Mouse (Mus musculus): ENCODE measurements around the gene Bcl6b. TPM values are rescaled to one million over a fixed set of nuclear protein-coding genes. Genes with fewer than 3 reads are reported as not detected.

The Bcl6b gene
- polyA plus RNA-seq (2015; fragmentation: Nextera tagmentation; extraction: Ambion mirVana): 11.1 and 11.3 TPM in 2 replicates

DNA sequence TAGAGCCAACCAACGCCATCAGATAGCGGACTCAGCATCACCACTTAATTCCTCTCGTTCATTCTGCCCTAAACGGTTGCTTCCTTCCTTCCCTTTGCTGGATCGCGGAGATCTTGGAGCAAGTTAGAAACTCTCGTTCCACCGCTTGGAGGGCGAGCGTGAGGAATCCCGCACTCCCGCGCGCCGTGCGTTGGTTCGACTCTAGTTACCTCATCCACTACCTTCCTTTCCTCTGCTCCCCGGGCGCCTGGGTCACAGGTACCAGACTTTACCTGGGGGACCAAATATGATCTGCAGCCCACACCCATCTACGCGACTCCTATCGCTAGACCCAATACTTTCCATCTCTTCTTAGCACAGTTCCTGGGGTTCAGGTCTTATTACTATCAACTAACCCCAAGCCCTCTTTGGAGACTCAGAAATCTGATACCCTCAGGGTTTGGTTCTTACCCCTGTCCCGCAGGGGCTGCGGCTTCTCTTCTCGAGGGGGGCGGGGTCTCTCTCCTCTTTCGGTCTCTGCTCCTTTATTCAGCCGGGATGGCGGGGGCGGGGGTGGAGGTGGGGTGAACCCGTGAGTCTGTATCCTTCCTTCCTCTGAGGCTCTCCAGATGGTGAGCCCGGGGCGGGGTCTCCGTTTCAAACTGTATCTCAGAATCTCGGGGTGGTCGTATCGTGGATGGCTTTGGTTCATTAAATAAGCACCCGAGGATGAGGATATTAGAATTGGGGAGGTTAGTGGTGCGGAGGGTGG is at the start of gene Bcl6b:
Gene Bcl6b (minus strand): TSS at position 539 of the 751 bp plus-strand sequence.
- ATAC-seq (ENCODE audit: insufficient number of reproducible peaks, insufficient read depth, low FRiP score, low TSS enrichment, low read depth): no peak
- Histone ChIP-seq H3K9me3 (no peaks in the 10 kb centered on the region), H3K4me2 (peak within 1 kb of the TSS; percentile 54), H3K9ac (peak within 1 kb of the TSS; percentile 58), H3K36me3 (no peaks in the 10 kb centered on the region), H3K27me3 (peaks cover 66% of the 10 kb centered on the region), H3K27ac (peak within 1 kb of the TSS; percentile 51; the same call in 1 of the 2 replicates), H3K4me1 (peaks cover 49% of the 10 kb centered on the region), H3K4me3 (peak within 1 kb of the TSS; percentile 37)
- WGBS: 3% methylated on average over 39 of the region's 39 CpGs

DNA sequence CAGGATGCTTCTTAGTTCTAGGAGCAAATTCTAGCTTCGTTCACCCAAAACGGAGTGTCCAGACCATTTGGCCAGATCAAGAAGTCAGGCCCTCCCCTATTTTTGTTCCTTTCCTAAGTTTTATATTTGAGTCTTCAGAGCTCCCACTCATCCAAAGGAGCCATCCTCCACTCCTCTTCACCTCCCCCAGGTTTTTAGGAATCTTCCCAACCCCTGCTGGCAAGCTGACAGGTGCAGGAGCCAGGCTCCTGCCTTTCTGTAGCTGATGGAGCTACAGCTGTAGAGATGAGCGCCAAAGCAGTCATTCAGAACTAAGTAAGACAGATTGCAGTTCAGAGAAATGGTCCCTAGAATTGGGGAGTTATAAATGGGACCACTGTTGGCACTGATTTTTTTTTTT is 49.4 kb upstream of the Bcl6b start:
- Histone ChIP-seq H3K27ac (no peak overlapping the region), H3K9me3 (no peaks in the 10 kb centered on the region), H3K27me3 (no peaks in the 10 kb centered on the region; the same call in 1 of the 2 replicates), H3K4me2 (no peak overlapping the region), H3K9ac (no peak overlapping the region), H3K4me3 (no peak overlapping the region), H3K4me1 (no peaks in the 10 kb centered on the region), H3K36me3 (no peaks in the 10 kb centered on the region)
- WGBS: 81% methylated on average over 3 of the region's 3 CpGs
- ATAC-seq (ENCODE audit: insufficient number of reproducible peaks, insufficient read depth, low FRiP score, low TSS enrichment, low read depth): no peak

DNA sequence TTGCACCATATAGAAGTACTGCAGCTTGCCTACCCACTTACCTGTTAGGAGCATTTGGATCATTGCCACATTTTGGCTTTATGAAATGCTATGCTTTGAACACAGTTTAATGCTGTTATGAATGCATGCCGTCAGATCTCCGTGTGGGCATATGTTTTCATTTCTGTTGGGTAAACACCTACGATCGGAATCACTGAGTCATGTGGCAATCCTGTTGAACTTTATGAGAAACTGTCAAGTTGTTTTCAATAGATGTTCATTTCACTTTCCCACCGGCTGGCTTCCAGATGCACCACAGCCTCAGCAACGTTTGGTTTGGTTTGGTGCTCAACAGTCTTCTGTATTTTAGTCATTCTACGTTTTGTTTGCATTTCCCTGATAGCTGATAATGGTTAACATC is 42.0 kb upstream of the Bcl6b start:
- H3K4me1 ChIP-seq: no peaks in the 10 kb centered on the region
- WGBS: 64% methylated on average over 7 of the region's 7 CpGs

DNA sequence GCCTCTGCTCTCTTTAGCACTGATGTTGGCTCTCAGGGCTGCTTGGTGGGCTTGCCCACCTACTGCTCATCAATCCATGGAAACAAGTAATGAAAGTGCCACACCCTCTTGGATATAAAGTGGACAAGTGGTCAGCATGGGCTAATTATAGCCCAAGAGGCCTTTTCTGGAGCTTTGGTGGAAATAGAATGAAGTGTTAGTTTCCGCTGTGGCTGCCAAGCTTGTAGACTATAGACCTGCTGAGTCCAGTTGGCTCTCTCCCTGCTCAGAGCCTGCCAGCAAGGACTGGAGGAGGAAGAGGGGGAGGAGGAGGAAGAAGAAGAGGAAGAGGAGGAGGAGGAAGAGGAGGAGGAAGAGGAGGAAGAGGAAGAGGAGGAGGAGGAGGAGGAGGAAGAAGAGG is 36.8 kb upstream of the Bcl6b start:
- H3K4me3 ChIP-seq: no peak overlapping the region
- H3K9ac ChIP-seq: no peak overlapping the region
- H3K36me3 ChIP-seq: no peaks in the 10 kb centered on the region
- no peaks in the 10 kb centered on the region for H3K9me3 ChIP-seq
- no peaks in the 10 kb centered on the region; the same call in 1 of the 2 replicates for H3K4me1 ChIP-seq
- WGBS: 83% methylated on average over 1 of the region's 1 CpGs
- H3K27ac ChIP-seq: no peak overlapping the region
- H3K27me3 ChIP-seq: no peaks in the 10 kb centered on the region
- no peak overlapping the region for H3K4me2 ChIP-seq
- ATAC-seq (ENCODE audit: insufficient number of reproducible peaks, insufficient read depth, low FRiP score, low TSS enrichment, low read depth): no peak

More for the DNA sequence above, 42.0 kb upstream of the Bcl6b start:
- no peaks in the 10 kb centered on the region for H3K36me3 ChIP-seq
- H3K4me3 ChIP-seq: no peak overlapping the region
- H3K9me3 ChIP-seq: no peaks in the 10 kb centered on the region
- no peak overlapping the region for H3K27ac ChIP-seq
- H3K27me3 ChIP-seq: no peaks in the 10 kb centered on the region; the same call in 1 of the 2 replicates
- no peak for ATAC-seq (ENCODE audit: insufficient number of reproducible peaks, insufficient read depth, low FRiP score, low TSS enrichment, low read depth)
- H3K4me2 ChIP-seq: no peak overlapping the region
- H3K9ac ChIP-seq: no peak overlapping the region

DNA sequence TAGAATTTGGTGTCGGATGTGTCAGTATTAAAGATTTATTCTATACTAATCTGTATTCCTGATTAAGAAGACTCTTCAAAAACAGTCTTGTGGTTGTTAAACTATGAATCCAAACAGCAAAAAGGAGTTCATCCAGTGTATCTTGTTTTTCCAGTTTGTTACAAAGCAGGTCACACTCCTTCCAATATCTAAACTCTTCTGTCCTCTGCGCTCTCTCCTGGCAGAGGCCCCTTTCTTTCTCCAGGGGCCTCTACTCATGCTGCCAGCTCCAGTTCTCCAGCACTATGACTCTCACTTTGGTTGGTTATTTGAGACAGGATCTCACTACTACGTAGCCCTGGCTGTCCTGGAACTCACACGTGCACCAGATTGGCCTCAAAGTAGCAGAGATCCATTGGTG is 36.2 kb upstream of the Bcl6b start:
- Histone ChIP-seq H3K27ac (peak overlapping the region; percentile 39; the same call in 1 of the 2 replicates), H3K9ac (no peak overlapping the region), H3K9me3 (no peaks in the 10 kb centered on the region), H3K27me3 (no peaks in the 10 kb centered on the region), H3K36me3 (no peaks in the 10 kb centered on the region), H3K4me2 (no peak overlapping the region), H3K4me1 (no peaks in the 10 kb centered on the region; the same call in 1 of the 2 replicates), H3K4me3 (no peak overlapping the region)
- ATAC-seq (ENCODE audit: insufficient number of reproducible peaks, insufficient read depth, low FRiP score, low TSS enrichment, low read depth): no peak
- WGBS: 58% methylated on average over 4 of the region's 4 CpGs

GRCm38 (mm10) chr11:70265252-70265651 is 35.7 kb upstream of the Bcl6b start:
- no peak for ATAC-seq (ENCODE audit: insufficient number of reproducible peaks, insufficient read depth, low FRiP score, low TSS enrichment, low read depth)
- Histone ChIP-seq H3K27me3 (no peaks in the 10 kb centered on the region), H3K27ac (peak overlapping the region; percentile 34; the same call in 1 of the 2 replicates), H3K4me1 (no peaks in the 10 kb centered on the region; the same call in 1 of the 2 replicates), H3K4me3 (no peak overlapping the region), H3K9me3 (no peaks in the 10 kb centered on the region), H3K36me3 (no peaks in the 10 kb centered on the region), H3K9ac (no peak overlapping the region), H3K4me2 (no peak overlapping the region)
- 46% methylated on average over 3 of the region's 3 CpGs for WGBS

GRCm38 (mm10) chr11:70259035-70259434 is 29.4 kb upstream of the Bcl6b start:
- 85% methylated on average over 4 of the region's 4 CpGs for WGBS
- Histone ChIP-seq H3K36me3 (no peaks in the 10 kb centered on the region), H3K9me3 (no peaks in the 10 kb centered on the region), H3K4me3 (no peak overlapping the region), H3K4me1 (peaks cover 12% of the 10 kb centered on the region), H3K9ac (no peak overlapping the region), H3K4me2 (no peak overlapping the region), H3K27ac (no peak overlapping the region), H3K27me3 (peaks cover 28% of the 10 kb centered on the region)
- no peak for ATAC-seq (ENCODE audit: insufficient number of reproducible peaks, insufficient read depth, low FRiP score, low TSS enrichment, low read depth)

DNA sequence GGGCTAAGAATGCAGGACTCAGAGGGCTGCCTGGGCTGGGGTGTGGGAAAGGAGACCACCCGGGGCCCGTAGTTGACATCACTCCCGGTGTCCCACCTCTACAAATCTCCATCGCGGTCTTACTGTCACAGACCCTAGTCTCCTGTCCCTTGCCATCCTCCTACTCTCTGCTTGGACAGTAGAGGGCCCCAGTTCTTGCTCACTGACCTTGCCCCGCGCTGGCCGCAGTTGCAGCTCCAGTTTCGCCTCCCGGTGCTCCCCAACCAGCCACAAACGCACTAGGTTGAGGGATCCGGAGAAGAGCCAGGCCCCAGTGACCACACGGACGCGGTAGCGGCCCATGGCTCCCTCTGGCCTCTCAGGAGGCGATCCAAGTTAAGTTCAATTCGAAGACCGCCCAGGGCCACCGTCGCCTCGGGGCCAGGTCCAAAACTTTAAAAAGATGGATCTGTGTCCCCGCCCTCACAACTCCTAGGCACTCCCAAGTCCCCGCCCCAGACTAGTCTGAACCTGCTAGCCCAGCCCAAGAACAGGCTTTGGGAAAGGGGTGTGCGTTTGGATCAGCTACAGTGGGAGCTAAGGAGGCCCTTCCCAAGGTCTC is 25.4 kb upstream of the Bcl6b start, which contains the start of gene Alox12:
Gene Alox12 (minus strand): TSS at position 423 of the 601 bp plus-strand sequence.
- no peaks in the 10 kb centered on the region for H3K36me3 ChIP-seq
- peak within 1 kb of the TSS; percentile 54 for H3K9ac ChIP-seq
- H3K4me3 ChIP-seq: peak within 1 kb of the TSS; percentile 36
- H3K27me3 ChIP-seq: peaks cover 66% of the 10 kb centered on the region
- WGBS: 1% methylated on average over 25 of the region's 25 CpGs
- ATAC-seq (ENCODE audit: insufficient number of reproducible peaks, insufficient read depth, low FRiP score, low TSS enrichment, low read depth): no peak
- peak within 1 kb of the TSS; percentile 59 for H3K4me2 ChIP-seq
- peaks cover 13% of the 10 kb centered on the region for H3K4me1 ChIP-seq
- H3K27ac ChIP-seq: no peak within 1 kb of the TSS
- H3K9me3 ChIP-seq: no peaks in the 10 kb centered on the region

DNA sequence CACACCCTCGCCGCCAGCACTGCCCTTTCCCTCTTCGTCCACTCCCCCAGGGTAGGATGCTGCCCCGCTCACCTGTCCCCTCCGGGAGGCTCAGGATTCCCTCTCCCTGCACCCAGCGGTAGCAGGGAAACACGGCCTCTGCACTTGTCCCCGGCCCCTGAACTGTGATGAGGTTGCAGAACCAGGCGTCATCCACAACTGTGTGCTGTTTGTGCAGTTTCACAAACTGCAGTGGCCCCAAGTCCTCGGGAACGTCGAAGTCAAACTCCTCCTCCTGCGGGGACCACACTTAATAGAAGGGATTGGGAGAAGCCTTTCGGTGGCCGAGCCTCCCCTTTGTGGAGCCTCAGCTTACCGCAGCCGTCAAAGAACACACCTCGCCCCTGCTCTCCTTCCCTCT is 24.7 kb upstream of the Bcl6b start:
- Histone ChIP-seq H3K27ac (no peak overlapping the region), H3K4me1 (peaks cover 13% of the 10 kb centered on the region), H3K4me2 (peak overlapping the region; percentile 59), H3K36me3 (no peaks in the 10 kb centered on the region), H3K4me3 (peak overlapping the region; percentile 36), H3K27me3 (peaks cover 71% of the 10 kb centered on the region), H3K9ac (peak overlapping the region; percentile 54; the same call in 1 of the 2 replicates), H3K9me3 (no peaks in the 10 kb centered on the region)
- 3% methylated on average over 18 of the region's 18 CpGs for WGBS
- no peak for ATAC-seq (ENCODE audit: insufficient number of reproducible peaks, insufficient read depth, low FRiP score, low TSS enrichment, low read depth)

- Histone ChIP-seq H3K4me3 (no peak overlapping the region), H3K9me3 (no peaks in the 10 kb centered on the region), H3K27me3 (peaks cover 83% of the 10 kb centered on the region), H3K27ac (no peak overlapping the region), H3K4me2 (no peak overlapping the region), H3K36me3 (no peaks in the 10 kb centered on the region), H3K9ac (no peak overlapping the region), H3K4me1 (peaks cover 13% of the 10 kb centered on the region)
- WGBS: 80% methylated on average over 8 of the region's 8 CpGs
- ATAC-seq (ENCODE audit: insufficient number of reproducible peaks, insufficient read depth, low FRiP score, low TSS enrichment, low read depth): no peak
These were observed 22.3 kb upstream of the Bcl6b start for GRCm38 (mm10) chr11:70251853-70252252.

GRCm38 (mm10) chr11:70250150-70250549 is 20.6 kb upstream of the Bcl6b start:
- H3K27ac ChIP-seq: no peak overlapping the region
- peak overlapping the region; percentile 6; the same call in 1 of the 2 replicates for H3K9ac ChIP-seq
- H3K9me3 ChIP-seq: no peaks in the 10 kb centered on the region
- ATAC-seq (ENCODE audit: insufficient number of reproducible peaks, insufficient read depth, low FRiP score, low TSS enrichment, low read depth): no peak
- no peak overlapping the region for H3K4me3 ChIP-seq
- WGBS: 65% methylated on average over 11 of the region's 11 CpGs
- H3K27me3 ChIP-seq: peaks cover 68% of the 10 kb centered on the region
- H3K4me1 ChIP-seq: peaks cover 10% of the 10 kb centered on the region
- no peaks in the 10 kb centered on the region for H3K36me3 ChIP-seq
- H3K4me2 ChIP-seq: no peak overlapping the region

All from embryonic facial prominence, embryonic 13.5 days (tissue).